Mouse (Mus musculus): Measurements from ENCODE around the gene Nebl.

The Nebl gene

DNA sequence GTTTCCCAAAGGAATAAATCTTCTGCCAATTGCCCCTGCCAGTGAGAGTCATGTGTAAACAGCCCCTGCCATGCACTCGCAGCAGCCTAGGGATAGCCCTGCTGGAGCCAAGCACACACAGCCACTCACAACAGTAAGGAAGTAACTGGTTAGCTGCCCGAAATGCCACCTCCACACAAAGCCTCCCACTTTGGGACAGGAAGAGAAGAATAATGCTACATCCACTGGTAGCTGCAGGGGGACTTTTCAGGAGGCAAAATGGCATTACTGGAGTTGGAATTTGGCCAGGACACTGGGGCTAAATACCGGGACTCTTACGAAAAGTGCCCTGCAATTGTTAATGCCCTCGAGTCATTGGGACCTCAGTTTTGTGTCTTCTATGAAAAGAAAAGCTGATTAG lies 92.6 kb downstream of the Nebl start:
- DNase-seq (ENCODE audit: low spot score in 2 of 2), result no peak

DNA sequence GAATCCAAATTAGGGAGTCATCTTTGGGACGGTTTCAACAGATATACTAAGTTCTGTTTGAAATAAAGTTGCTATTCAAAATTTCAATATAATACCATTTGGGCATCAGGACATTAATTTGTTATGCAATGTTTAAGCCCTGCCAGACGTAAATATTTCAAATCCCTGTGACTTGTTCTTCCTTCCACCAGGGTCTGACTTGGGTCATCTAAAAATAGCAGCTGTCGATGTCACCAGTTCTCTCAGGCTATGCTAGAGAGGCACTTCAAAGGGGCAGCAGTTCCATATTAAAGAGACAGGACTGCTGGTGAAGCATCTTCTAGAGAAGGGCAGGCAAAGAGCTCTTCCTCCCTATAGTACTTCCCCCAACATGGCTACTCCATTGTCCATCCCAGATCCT lies 107.3 kb downstream of the Nebl start:
- no peak for DNase-seq (ENCODE audit: low spot score in 2 of 2)

DNA sequence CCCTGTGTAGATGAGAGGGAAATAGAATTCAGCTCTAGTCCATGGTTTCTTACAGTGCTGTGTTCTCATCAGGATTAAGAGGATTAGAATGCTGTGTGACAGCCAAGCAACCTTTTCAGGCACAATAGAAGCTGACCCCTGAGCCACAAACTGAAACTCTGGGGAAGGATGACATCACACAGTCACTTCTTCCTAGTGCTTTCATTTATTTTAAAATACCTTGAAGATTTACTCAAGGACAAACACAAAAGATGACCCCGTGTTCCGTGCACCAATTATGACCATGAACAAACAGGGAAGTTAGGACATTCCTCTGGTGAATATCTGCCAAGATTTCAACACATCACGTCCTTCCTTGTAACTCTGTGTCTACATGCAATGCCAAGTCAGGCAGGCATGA lies 121.0 kb downstream of the Nebl start:
- DNase-seq (ENCODE audit: low spot score in 2 of 2), result no peak

DNA sequence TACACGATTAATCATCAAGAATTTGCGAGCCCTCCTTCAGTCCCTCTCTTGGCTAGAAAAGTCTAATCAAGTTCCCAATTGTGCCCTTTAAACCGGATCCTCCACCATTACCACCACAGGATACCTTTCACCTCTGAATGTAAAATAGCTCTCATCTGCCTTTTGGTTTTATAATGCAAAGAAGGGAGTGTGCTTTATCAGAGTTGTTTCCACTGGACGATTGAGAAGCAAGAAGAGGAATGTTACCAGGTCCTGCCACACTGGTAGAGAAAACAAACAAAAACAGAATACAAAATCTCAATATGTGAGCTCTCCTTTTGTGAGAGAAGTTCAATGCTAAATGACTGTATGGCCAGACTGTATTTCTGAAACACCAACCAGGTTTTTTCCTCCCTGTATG lies 127.7 kb downstream of the Nebl start:
- DNase-seq (ENCODE audit: low spot score in 2 of 2), result no peak

DNA sequence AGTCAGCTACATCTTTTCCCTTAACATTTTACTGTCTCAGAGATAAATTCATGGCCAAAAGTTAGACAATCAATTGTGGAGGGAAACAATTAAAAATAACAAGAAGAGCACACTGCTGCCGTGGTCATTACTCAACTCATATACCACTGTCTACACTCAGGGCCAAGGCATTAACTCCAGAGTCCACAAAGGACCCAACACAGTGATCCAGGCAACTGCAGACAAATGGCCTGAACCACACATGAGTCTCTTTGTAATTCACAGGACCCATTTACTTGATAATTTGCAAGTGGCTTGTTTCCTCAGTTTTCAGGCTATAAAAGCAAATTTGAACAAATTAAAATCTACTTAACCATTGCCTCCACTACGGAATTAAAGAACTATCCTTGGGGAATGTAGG lies 130.6 kb downstream of the Nebl start:
- no peak for DNase-seq (ENCODE audit: low spot score in 2 of 2)

GRCm38 (mm10) chr2:17599860-17600259 lies 131.4 kb downstream of the Nebl start:
- no peak for DNase-seq (ENCODE audit: low spot score in 2 of 2)

DNA sequence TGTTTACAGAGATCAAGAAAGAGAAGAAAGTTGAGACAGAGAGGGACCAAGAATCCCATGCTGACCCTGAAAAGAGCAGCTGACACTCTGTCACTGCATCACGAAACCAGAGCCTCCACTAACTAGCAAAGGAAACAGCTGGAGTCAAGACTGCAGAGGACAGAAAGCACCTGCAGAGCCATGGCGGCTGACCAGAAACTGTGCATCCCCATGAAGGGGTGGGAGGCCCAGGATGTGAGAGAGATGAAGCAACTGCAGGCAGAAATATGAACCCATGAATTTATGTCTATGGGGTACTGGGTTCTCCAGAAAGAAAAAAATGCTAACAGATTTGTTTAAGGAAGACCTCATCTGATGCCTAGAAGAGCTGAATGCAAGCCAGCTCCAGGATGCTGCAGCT lies 133.3 kb downstream of the Nebl start:
- no peak for DNase-seq (ENCODE audit: low spot score in 2 of 2)

- no peak for DNase-seq (ENCODE audit: low spot score in 2 of 2)
These were observed 141.6 kb downstream of the Nebl start for GRCm38 (mm10) chr2:17589669-17590068.

DNA sequence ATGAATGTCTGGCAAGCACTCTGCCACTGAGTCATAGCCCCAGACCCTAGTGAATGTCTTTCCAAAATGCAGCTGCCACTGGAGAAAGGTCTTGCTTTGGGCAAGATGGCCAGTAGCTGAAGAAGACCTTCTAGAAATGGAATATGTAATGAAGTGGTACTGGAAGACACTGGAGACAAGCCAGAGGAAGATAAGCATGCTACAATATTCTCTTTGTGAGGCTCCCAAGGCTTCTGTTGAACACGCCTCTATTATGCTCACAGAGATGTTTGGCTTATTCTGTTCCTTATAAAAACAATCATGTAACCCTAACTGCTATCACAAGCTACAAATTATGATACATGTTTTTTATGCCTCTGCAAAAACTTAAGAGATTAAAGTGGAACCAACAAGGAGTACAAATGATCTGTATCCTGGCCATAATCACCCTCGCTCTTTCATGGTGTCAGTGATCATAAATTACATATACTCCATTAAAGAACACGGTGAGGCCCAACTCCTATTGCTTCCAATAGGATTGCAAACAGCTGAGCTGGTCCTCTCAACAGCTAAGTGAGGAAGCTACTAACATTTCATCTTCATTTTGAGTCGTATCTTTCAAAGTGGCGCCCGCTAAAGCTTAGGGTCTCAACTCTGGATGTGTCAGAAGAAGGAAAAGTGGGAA lies 145.8 kb downstream of the Nebl start:
- DNase-seq (ENCODE audit: low spot score in 2 of 2), result no peak

DNA sequence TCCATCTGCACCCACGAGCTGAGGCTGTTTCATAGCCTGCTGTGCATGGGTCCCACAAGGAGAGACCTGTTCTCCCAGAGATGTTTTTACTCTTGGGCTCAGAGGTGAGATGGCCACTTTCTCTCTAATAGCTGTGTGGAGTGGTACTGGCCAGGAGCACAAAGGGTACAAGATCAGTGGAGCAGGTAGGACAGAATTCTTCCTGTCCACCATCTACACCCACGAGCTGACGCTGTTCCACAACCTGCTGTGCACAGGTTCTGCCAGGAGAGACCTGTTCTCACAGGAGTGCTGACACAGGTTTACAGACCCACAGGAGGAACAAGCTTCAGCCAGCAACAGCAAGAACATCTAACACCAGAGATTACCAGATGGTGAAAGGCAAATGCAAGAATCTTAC lies 155.6 kb downstream of the Nebl start:
- no peak for DNase-seq (ENCODE audit: low spot score in 2 of 2)

DNA sequence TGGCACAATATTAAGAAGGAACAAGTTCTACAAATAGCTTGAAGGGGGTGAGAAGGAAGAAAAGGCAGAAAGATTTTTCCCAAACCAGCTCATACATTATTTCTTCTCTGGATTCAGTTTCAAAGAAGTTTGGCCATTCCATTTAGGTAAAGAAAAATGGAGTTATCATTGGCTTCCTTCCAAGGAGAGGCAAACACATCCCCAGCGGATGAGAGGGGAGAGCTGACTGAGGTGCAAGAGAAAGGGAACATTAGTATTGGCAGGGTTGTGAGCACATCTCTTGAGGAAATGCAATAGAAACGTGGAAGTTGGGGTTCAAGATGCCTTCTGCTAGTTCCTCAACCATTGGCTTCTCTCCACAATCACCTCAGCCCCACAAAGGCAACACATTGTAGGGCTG lies 159.5 kb downstream of the Nebl start:
- no peak for DNase-seq (ENCODE audit: low spot score in 2 of 2)

- no peak for DNase-seq (ENCODE audit: low spot score in 2 of 2)
These were observed 172.1 kb downstream of the Nebl start for GRCm38 (mm10) chr2:17558889-17559742.

DNA sequence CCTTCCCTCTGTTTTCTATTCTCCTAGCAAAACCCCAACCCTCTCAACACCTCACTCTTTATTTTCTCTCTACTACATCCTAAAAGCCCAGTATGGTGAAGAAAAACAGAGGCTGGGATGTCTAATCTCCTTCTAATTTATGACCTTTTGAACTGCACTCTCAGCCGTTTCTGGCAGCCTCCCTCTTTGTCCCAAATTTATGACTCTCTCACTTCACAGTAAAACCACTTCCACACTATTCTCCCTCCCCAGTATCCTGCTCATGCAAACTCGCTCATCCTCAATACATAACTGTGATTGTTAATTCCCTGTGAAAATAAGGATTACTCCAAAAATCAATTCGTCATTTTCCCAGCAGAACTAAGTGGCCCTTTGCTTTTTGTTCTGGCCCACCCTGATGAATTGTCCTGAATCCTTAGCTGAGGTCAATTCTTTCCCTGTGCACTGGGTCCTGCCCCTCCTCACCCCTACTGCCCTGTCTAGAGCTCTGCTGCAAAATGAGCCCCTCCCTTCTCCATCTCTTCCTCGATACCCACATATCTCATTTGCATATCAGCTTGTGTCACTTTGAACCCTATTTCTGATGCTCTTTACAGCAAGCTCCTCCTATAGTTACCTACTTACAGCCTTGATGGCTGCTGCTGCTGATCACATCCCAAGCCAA lies 181.2 kb downstream of the Nebl start:
- DNase-seq (ENCODE audit: low spot score in 2 of 2), result no peak

- no peak for DNase-seq (ENCODE audit: low spot score in 2 of 2)
These were observed 184.8 kb downstream of the Nebl start for GRCm38 (mm10) chr2:17546354-17546948.

DNA sequence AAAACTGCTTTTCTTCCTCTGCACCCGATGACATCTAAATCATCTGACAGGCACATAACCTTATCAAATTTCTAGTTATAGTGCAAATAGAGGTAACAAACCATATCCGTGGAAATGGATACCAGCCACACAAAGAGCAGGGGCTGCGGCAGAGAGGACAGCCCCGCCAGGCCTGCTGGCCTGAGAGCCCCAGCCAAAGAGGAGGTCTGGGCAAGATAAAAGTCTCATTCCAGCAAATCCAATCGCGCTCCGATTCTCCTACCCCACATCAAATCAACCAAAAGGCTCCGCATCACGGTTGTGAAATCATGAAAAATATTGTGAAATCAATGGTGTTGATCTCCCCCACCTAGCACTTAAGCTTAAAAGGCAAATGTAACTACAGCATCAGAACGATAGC lies 191.5 kb downstream of the Nebl start:
- no peak for DNase-seq (ENCODE audit: low spot score in 2 of 2)

GRCm38 (mm10) chr2:17538493-17538892 lies 192.8 kb downstream of the Nebl start:
- DNase-seq (ENCODE audit: low spot score in 2 of 2), result peak; percentile 25 to 33

GRCm38 (mm10) chr2:17531355-17532105 lies 199.7 kb downstream of the Nebl start:
- peak in 1 of 2 experiments; percentile 30 for DNase-seq (ENCODE audit: low spot score in 2 of 2)

DNA sequence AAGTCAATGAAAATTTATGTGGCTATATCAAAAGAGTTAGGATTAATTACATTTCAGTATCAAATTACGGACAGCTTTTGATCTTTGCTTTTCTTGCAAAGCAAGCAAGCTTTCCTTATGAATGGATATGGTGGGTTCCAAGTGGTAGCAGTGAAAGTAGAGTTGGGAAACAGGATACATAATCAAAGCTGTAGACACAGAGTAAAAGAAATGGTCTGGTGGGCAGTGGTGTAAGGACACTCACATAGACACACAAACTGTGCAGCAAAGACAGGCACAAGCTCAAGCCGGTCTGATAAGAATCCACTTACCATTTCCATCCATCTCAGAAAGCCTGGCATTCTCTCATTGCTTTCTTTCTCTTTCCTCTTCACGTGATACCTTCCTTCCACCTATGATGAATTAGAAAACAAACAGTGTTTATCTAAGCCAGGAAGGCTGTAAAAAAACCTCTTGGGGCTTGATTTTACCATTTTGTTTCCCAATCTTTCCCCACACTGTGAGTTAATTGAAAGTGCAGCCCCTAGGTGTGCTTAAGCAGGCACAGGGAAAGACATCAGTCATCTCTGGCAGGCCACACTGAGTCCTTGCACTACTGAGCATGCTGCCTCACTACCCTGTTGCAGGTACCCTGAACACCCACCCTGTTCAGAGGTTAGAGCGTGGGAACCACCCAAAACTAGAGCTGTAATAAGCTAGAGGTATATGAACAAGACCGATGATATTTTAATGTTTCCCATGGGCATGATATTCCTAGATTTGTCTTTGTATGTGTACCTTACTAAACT lies 205.3 kb downstream of the Nebl start:
- no peak for DNase-seq (ENCODE audit: low spot score in 2 of 2)

DNA sequence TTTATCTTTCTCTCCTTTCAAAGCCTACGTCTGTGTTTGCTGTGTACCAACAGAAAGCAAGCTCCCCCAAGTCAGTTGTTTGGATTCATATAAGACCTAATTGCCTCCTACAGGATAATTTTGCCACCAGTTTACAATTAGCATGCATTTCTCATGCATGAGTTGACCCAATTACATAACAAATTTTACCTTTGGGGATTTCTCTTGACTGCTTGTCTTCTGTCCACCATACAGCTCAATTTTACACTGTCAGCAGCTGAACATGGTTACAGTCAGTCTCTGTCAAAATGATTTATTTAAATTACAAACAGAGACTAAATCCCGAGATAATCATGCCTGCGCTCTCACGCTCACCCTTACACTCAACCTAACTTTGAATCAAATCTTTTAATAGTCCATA lies 206.1 kb downstream of the Nebl start:
- DNase-seq (ENCODE audit: low spot score in 2 of 2), result no peak

GRCm38 (mm10) chr2:17524205-17524978 lies 206.9 kb downstream of the Nebl start:
- DNase-seq (ENCODE audit: low spot score in 2 of 2), result no peak
